Mouse (Mus musculus) CH12.LX (cell line): ENCODE data around the gene Itga6.

ENCODE experiments used
- CTCF ChIP-seq, 2 experiments: IDR thresholded peaks in 1 of 2; conservative IDR thresholded peaks in 1 of 2; 2 replicates each; pipeline ENCODE4 v1.5.1; 2011 to 2012; ENCODE audit warnings: low read depth in 2 of 2, low read length in 2 of 2, improper control_type of control experiment in 1 of 2, inconsistent platforms in 1 of 2, mild to moderate bottlenecking in 1 of 2, moderate library complexity in 1 of 2
- MAFK ChIP-seq: IDR thresholded peaks from 2 replicates; pipeline ENCODE4 v1.6.1; 2011; ENCODE audit warnings: low read length, improper control_type of control experiment; ENCODE audit not compliant: insufficient replicate concordance
- USF1 ChIP-seq: IDR thresholded peaks from 2 replicates; pipeline ENCODE4 v1.6.1; 2014; ENCODE audit warnings: low read depth, mild to moderate bottlenecking, inconsistent platforms, low read length, improper control_type of control experiment

GRCm38 (mm10) chr2:71714416-71714815, 31.0 kb upstream of the Itga6 start:
- no peak for TF ChIP-seq MAFK
- TF ChIP-seq CTCF (conservative IDR thresholded peaks at IDR 0.05 in 1 of 2, IDR thresholded peaks at IDR 0.05 in 1 of 2; ENCODE audit: low read depth in 2 of 2, low read length in 2 of 2), result no peak
- no peak for TF ChIP-seq USF1
